Mouse (Mus musculus) kidney, adult 2 months (tissue): ENCODE measurements around the gene Vps18.

Experiments used
- CTCF ChIP-seq: fragments of 200-500 bp; conservative IDR thresholded peaks from 2 replicates; pipeline ENCODE4 v1.5.1; 2011; ENCODE audit warnings: low read depth, mild to moderate bottlenecking, control low read depth, low read length, moderate library complexity, mixed read lengths; ENCODE audit not compliant: insufficient read depth, insufficient read length
- POLR2A ChIP-seq: fragments of 200-500 bp; IDR thresholded peaks from one replicate; pipeline ENCODE4 v1.6.1; 2011; ENCODE audit warnings: low read depth, low read length, control low read depth

DNA sequence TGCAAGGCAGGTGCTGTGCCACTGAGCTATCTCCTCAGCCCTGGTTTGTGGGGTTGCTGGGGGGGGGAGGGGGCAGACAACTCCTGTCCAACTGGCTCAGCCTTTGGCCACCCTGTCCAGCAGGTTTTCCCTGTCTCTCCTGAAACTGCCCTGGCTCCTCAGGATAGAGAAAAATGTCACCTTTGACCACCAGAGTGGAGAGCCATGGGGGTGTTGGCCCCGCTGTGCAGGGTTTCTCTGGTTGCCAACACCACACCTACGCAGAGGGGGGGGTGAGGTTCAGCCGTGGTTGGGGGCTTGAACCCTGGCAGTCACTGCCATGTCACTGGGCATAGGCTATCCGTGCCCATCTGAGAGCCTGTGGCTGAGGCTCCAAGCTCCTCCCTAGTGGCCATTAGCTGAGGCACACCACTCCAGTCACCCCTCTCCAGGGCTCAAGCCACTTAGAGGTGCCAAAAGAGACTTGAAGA lies 38.9 kb upstream of the Vps18 start:
- TF ChIP-seq CTCF (no peak), POLR2A (no peak)
